Mouse (Mus musculus) embryonic facial prominence, embryonic 15.5 days (tissue): ENCODE results near the gene Edn2. TPM values are rescaled to one million over a fixed set of nuclear protein-coding genes. Genes with fewer than 3 reads are reported as not detected.
A peak's percentile ranks its signal among the peaks of the same experiment; 100 is the strongest.

Source experiments
- ATAC-seq: fragments of 200-750 bp; cut with Nextera tagmentation; 2 replicates; pipeline ENCODE4 v1.8.0; 2017; ENCODE audit warnings: low read depth, moderate TSS enrichment; ENCODE audit not compliant: insufficient number of reproducible peaks, low FRiP score, low TSS enrichment
- H3K27ac ChIP-seq: fragments of 300-500 bp; sonication (generic); replicated peaks from 2 replicates; pipeline ENCODE4 v1.5.1; 2015; ENCODE audit warnings: mild to moderate bottlenecking, inconsistent platforms
- H3K27me3 ChIP-seq: fragments of 300-500 bp; sonication (generic); 2 replicates; pipeline ENCODE4 v1.6.1; 2015; ENCODE audit warnings: inconsistent platforms
- H3K36me3 ChIP-seq: fragments of 300-500 bp; sonication (generic); 2 replicates; pipeline ENCODE4 v1.6.1; 2015; ENCODE audit warnings: mild to moderate bottlenecking, inconsistent platforms
- H3K4me1 ChIP-seq: fragments of 300-500 bp; sonication (generic); 2 replicates; pipeline ENCODE4 v1.6.1; 2015; ENCODE audit warnings: inconsistent platforms
- H3K4me2 ChIP-seq: fragments of 300-500 bp; sonication (generic); replicated peaks from 2 replicates; pipeline ENCODE4 v1.6.1; 2015; ENCODE audit warnings: mild to moderate bottlenecking, inconsistent platforms
- H3K4me3 ChIP-seq: fragments of 300-500 bp; sonication (generic); replicated peaks from 2 replicates; pipeline ENCODE4 v1.5.1; 2015; ENCODE audit warnings: mild to moderate bottlenecking, inconsistent platforms
- H3K9ac ChIP-seq: fragments of 300-500 bp; sonication (generic); 2 replicates; pipeline ENCODE4 v1.6.1; 2015; ENCODE audit warnings: inconsistent platforms
- H3K9me3 ChIP-seq: fragments of 300-500 bp; sonication (generic); replicated peaks from 2 replicates; pipeline ENCODE4 v1.6.1; 2016; ENCODE audit warnings: inconsistent platforms
- WGBS: fragments of 180-500 bp; shearing (Covaris S2); methylation state at CpG from one replicate; pipeline ENCODE4 v1.1.7; 2015; 5-methylcytosine and 5-hydroxymethylcytosine counted together
- polyA plus RNA-seq: library from polyadenylated mRNA; unstranded; fragments of >200 nt; fragmentation: Nextera tagmentation; extraction: Ambion mirVana; gene quantifications from 2 replicates; pipeline ENCODE4 v1.2.1, GENCODE M21; 2015

Edn2 gene
- polyA plus RNA-seq, 1 experiment from 2014 or later = 10.1 TPM

GRCm38 (mm10) chr4:120206471-120206891 is 45.5 kb downstream of the Edn2 start:
- no peaks in the 10 kb centered on the region for H3K36me3 ChIP-seq
- no peak for ATAC-seq
- H3K4me3 ChIP-seq = no peak overlapping the region
- no peak overlapping the region for H3K4me2 ChIP-seq
- peaks cover 15% of the 10 kb centered on the region for H3K4me1 ChIP-seq
- no peaks in the 10 kb centered on the region for H3K27me3 ChIP-seq
- H3K27ac ChIP-seq = no peak overlapping the region
- no peaks in the 10 kb centered on the region for H3K9me3 ChIP-seq
- H3K9ac ChIP-seq = no peak overlapping the region
- WGBS = 74% methylated on average over 6 of the region's 6 CpGs

- Histone ChIP-seq H3K4me3 (no peak overlapping the region), H3K4me1 (peaks cover 21% of the 10 kb centered on the region), H3K27ac (peak overlapping the region; percentile 56; the same call in 1 of the 2 replicates), H3K27me3 (no peaks in the 10 kb centered on the region), H3K4me2 (no peak overlapping the region; the same call in 1 of the 2 replicates), H3K36me3 (no peaks in the 10 kb centered on the region), H3K9ac (no peak overlapping the region), H3K9me3 (no peaks in the 10 kb centered on the region)
- 19% methylated on average over 6 of the region's 6 CpGs for WGBS
- no peak for ATAC-seq
Measured at GRCm38 (mm10) chr4:120212080-120212479, 51.1 kb downstream of the Edn2 start.

- no peaks in the 10 kb centered on the region for H3K27me3 ChIP-seq
- H3K4me2 ChIP-seq = no peak overlapping the region
- H3K36me3 ChIP-seq = no peaks in the 10 kb centered on the region
- H3K27ac ChIP-seq = peak overlapping the region; percentile 56; the same call in 1 of the 2 replicates
- no peaks in the 10 kb centered on the region for H3K9me3 ChIP-seq
- H3K4me3 ChIP-seq = no peak overlapping the region
- 20% methylated on average over 3 of the region's 3 CpGs for WGBS
- peaks cover 21% of the 10 kb centered on the region for H3K4me1 ChIP-seq
- no peak overlapping the region for H3K9ac ChIP-seq
- peak; percentile 31; the same call in 1 of the 2 replicates for ATAC-seq
Measured at GRCm38 (mm10) chr4:120212812-120213211, 51.8 kb downstream of the Edn2 start.

- Histone ChIP-seq H3K27ac (no peak overlapping the region), H3K4me2 (no peak overlapping the region), H3K36me3 (no peaks in the 10 kb centered on the region), H3K4me1 (peaks cover 26% of the 10 kb centered on the region), H3K9me3 (no peaks in the 10 kb centered on the region), H3K9ac (no peak overlapping the region), H3K4me3 (no peak overlapping the region), H3K27me3 (no peaks in the 10 kb centered on the region)
- no peak for ATAC-seq
- 26% methylated on average over 10 of the region's 10 CpGs for WGBS
Measured at GRCm38 (mm10) chr4:120215915-120216591, 55.0 kb downstream of the Edn2 start.

GRCm38 (mm10) chr4:120216883-120217282 is 55.9 kb downstream of the Edn2 start:
- no peak for ATAC-seq
- Histone ChIP-seq H3K27me3 (no peaks in the 10 kb centered on the region), H3K9me3 (no peaks in the 10 kb centered on the region), H3K27ac (no peak overlapping the region), H3K9ac (no peak overlapping the region), H3K36me3 (no peaks in the 10 kb centered on the region), H3K4me2 (no peak overlapping the region), H3K4me1 (peaks cover 23% of the 10 kb centered on the region), H3K4me3 (no peak overlapping the region)

Other genes starting within 250 kb of the Edn2 start
- not detected in 2 replicates for gene AL607142.1, start 96.2 kb upstream of the Edn2 start, polyA plus RNA-seq
- gene Foxo6, start 126.1 kb downstream of the Edn2 start, polyA plus RNA-seq = 0.95 and 1.0 TPM in 2 replicates
- gene Scmh1, start 244.1 kb downstream of the Edn2 start, polyA plus RNA-seq = 46.6 and 51.8 TPM in 2 replicates